Mouse (Mus musculus): ENCODE measurements around the gene Ift81.
A peak's percentile ranks its signal among the peaks of the same experiment; 100 is the strongest.
"Not testable (repeated sequence)": the region's sequence is repeated elsewhere in the genome, so short reads cannot be mapped to it uniquely, and the experiment has no call there.

The Ift81 gene

GRCm38 (mm10) chr5:122613908-122614732 is at the start of gene Ift81:
Gene Ift81 (minus strand): TSS chr5:122614518.
- peak; percentile 94 for DNase-seq (ENCODE audit: low read depth, low spot score)

DNA sequence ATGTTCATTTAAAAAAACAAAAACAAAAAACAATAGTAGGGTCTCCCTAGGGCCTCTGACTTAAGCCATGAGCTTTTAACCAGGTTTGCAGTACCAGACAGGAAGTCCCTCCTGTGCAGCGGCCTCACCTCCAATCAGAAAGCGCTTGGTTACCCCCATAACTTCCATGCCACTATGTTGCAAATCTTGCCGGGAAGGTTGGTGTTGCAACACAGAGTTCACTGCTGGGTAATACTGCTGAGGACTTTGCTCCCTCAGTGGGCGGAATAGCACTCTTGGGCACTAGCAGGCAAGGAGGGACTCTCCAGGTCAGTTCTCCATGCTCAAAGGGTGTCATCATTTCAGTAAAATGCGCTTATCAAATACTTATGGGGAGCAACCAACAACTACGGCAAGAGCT is 48.2 kb upstream of the Ift81 start:
- DNase-seq (ENCODE audit: low read depth, low spot score) = no peak

GRCm38 (mm10) chr5:122656808-122657207 is 42.5 kb upstream of the Ift81 start:
- DNase-seq (ENCODE audit: low read depth, low spot score) = no peak

DNA sequence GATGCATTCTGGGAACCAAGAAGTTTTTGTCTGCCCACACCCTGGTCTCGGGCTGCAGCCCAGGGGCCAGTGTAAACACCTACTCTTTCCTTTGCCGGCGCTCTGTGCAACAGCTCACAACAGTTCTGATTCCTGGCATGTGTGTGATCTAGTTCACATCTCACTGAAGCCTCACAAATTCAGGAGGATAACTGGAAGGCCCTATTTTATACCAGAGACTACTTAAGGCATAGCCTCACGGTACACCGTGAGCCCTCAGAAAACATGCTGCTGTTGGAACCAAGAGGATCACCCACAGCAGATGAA is 39.9 kb upstream of the Ift81 start:
- DNase-seq (ENCODE audit: low read depth, low spot score) = no peak

- no peak for DNase-seq (ENCODE audit: low read depth, low spot score)
Measured at GRCm38 (mm10) chr5:122653446-122654267, 39.3 kb upstream of the Ift81 start.

GRCm38 (mm10) chr5:122653112-122653445 is 38.8 kb upstream of the Ift81 start:
- DNase-seq (ENCODE audit: low read depth, low spot score) = no peak

- no peak for DNase-seq (ENCODE audit: low read depth, low spot score)
Measured at GRCm38 (mm10) chr5:122652506-122652905, 38.2 kb upstream of the Ift81 start.

DNA sequence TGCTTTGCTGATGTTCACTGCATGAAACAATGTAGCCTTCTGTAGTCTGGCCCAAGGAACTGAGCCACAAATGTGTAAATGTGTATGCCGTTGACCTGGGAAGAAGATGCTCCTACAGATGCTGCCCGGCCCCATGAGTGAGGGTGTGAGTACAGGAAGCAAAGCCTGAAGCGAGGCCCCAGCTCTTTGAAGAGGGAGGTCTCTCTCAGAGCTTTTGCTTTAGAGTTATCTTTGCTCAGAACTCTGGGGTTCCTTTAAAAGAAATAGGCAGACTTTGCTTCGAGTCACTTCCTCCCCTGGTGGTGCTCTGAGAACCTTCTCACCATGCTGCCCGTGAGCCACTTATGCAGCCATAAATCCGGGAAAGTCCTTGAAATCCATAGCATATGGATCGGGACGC is 35.8 kb upstream of the Ift81 start:
- no peak for DNase-seq (ENCODE audit: low read depth, low spot score)

DNA sequence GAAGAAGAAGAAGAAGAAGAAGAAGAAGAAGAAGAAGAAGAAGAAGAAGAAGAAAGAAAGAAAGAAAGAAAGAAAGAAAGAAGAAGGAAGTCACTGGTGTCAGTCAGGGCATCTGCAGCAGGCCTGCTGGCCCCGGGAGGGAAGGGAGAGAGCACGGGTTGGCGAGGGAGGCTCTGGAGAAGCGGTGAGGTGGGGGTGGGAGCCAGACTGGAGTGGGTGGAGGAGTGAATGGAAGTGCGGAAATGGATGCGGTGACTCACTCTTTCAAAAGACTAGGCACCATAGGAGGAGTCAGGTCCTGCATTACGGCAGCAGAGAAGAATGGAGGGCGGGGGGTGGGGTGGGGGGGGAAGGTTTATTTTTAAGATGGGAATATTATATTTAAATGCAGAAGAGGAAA is 34.9 kb upstream of the Ift81 start:
- DNase-seq (ENCODE audit: low read depth, low spot score) = peak; percentile 50

GRCm38 (mm10) chr5:122647952-122648374 is 33.6 kb upstream of the Ift81 start:
- not testable (repeated sequence) for DNase-seq (ENCODE audit: low read depth, low spot score)

DNA sequence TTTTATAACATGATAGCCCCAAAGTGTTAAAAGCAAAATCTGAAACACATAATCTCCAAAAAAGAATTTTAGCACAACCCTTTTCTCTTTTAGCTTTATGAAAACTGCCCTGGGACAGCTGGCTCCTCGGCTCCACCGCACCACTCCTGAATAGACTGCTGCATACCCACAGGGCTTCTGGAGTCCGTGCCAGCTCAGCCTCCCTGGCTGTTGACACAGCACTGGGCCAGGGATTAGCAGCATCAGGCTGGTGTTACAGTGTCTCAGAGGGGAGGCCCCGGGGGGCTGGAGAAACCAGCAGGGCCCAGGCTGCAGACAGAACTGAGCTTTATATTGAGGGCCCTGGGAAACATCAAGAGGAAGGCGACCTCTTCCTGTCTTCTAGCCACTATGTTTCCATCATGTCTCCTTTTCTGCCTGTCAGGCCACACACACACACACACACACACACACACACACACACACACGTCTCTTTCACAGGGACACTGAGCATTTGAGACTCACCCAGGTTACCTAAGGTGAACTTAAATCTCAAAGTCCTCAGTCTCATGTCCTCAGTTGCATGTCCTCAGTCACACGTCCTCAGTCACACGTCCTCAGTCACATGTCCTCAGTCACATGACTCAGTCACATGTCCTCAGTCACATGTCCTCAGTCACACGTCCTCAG is 33.1 kb upstream of the Ift81 start:
- DNase-seq (ENCODE audit: low read depth, low spot score) = no peak

DNA sequence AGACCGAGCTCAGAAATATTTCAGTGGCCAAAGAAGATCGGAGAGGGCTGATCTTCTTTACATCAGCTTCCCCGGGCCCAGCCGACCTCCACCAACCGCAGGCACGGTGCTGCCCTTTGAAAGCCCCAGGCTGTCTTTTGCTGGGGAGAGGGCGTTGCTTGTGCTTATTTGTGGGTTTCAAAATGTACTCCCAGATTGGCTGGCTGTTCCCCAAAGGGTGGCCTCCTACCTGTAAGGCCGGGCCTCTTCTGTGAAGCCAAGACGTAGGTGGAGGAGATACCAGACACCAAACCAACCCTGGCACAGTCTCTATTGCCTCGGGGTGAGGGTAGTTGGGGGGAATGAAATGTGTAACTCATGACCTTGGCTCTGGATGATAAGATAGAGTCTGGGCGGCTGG is 31.7 kb upstream of the Ift81 start:
- DNase-seq (ENCODE audit: low read depth, low spot score) = no peak

GRCm38 (mm10) chr5:122645290-122645689 is 31.0 kb upstream of the Ift81 start:
- DNase-seq (ENCODE audit: low read depth, low spot score) = no peak

DNA sequence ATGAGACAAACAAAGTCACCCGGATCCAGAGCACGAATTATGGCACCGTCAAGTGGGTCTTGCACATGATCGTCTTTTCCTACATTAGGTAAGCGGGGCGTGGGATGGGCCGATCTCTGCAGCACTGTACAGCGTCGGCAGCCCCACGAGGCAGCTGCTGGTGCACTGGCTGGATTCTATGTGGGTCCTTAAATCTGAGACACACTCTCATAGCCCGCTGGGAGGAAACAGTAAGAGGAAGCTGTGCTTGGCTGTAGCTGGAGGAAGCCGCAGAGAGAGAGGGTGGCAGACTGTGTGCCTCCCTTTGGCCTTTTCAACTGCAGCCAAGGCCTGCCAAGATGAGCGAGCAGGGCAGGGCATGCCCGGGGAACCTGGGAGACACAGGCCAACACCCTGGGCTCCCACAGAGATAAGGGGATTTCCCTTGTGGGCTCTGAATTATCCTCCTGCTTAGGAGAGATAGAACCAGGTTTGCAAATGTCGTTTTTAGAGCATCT is 29.8 kb upstream of the Ift81 start:
- DNase-seq (ENCODE audit: low read depth, low spot score) = no peak

- DNase-seq (ENCODE audit: low read depth, low spot score) = peak; percentile 31
Measured at GRCm38 (mm10) chr5:122643701-122644100, 29.4 kb upstream of the Ift81 start, which contains the start of gene P2rx7. Gene P2rx7 (plus strand): TSS chr5:122643911.

- DNase-seq (ENCODE audit: low read depth, low spot score) = no peak
Measured at GRCm38 (mm10) chr5:122639986-122640385, 25.7 kb upstream of the Ift81 start.

DNA sequence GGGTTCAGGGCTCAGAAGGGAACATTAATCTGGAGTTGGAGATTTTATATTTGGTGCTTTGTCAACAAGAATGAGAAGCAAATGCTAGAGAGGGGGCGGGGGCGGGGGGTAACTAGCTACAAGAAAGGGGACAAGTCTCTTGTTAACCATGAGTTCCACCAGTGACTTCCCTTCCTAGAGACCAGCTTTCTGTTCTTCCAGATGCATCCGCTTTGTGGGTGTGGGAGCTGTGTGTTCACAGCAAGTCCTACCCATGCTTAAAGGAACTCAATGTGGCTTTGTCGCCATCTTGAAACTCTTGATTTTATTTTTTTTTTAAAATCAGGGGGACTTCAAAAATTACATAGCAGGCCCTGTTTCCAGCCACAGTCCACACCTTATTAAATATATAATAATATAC is 25.2 kb upstream of the Ift81 start:
- no peak for DNase-seq (ENCODE audit: low read depth, low spot score)

- DNase-seq (ENCODE audit: low read depth, low spot score) = no peak
Measured at GRCm38 (mm10) chr5:122638296-122638695, 24.0 kb upstream of the Ift81 start.

DNA sequence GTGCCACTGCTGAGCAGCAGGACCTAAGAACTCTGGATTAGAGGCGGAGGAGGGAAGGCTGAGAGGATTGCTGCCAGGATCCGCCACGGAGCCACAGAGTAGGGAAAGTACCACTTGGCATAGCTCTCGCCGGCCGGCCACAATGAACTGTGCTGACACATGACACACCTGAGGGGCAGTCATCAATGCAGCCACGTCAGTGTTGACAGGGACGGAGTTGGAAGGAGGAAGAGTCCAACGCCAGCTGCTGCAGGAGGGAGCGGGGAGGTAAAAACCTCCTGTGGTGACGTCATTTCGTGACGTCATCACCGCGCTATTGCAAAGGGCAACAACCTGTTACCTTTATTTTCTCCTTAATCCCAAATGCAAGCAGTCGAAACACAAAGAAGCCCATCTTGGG is 22.6 kb upstream of the Ift81 start:
- peak; percentile 73 for DNase-seq (ENCODE audit: low read depth, low spot score)

DNA sequence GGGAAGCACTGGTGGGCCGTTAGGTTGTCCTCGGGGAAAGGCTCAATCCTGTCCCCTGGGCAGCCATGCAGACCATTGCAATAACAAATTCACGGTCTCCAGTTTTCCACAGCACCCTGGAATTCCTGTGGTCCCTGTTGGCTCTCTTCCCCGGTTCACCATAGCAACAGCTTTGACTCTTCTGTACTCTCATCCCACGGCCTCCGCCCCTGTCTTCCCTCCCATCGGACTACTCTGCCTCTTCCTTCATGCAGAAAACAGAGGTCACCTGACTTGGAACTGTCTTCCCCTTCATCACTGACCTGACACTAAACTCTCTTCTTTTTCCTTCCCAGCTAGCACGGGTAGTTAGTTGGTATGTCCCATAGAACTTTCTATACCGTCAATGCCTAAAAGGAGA is 22.0 kb upstream of the Ift81 start:
- DNase-seq (ENCODE audit: low read depth, low spot score) = peak; percentile 75

DNA sequence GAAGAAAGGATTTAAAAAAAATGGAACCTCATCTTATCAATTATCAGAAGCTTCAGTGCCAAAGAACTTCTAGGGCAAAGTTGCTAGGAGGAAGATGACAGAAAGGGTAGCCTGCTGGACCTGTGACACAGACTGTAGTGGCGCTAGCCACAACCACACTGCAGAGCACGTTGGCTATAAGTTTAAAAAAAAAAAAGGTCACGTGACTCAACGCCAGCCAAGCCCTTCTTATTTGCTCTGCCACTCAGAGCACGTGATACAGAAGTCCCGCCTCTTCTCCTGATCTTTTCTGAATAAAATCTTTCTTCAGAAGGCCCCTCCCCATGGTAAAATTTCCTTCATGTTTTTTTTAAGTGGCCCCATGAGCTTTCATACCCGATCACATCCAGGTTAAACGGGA is 20.9 kb upstream of the Ift81 start:
- DNase-seq (ENCODE audit: low read depth, low spot score) = no peak

GRCm38 (mm10) chr5:122627243-122627642 is 12.9 kb upstream of the Ift81 start:
- peak; percentile 96 for DNase-seq (ENCODE audit: low read depth, low spot score)

All from 3T3-L1 (cell line).